Mouse (Mus musculus) lung, postnatal 0 days (tissue): ENCODE measurements around the gene Ccer1.
A peak's percentile ranks its signal among the peaks of the same experiment; 100 is the strongest.

Source experiments
- CTCF ChIP-seq: IDR thresholded peaks from 2 replicates; pipeline ENCODE4 v1.5.1; 2016; ENCODE audit warnings: antibody characterized with exemption, mild to moderate bottlenecking
- EP300 ChIP-seq: IDR thresholded peaks from 2 replicates; pipeline ENCODE4 v1.6.1; 2016; ENCODE audit warnings: antibody characterized with exemption, mild to moderate bottlenecking, control low read depth

- peak; percentile 94 for TF ChIP-seq CTCF
- no peak for TF ChIP-seq EP300
Observed at GRCm38 (mm10) chr10:97712687-97713086, 19.8 kb downstream of the Ccer1 start.
